Mouse (Mus musculus) ES-E14 (cell line): ENCODE measurements around the gene Csrp3.

Experiments
- CHD2 ChIP-seq: IDR thresholded peaks from 2 replicates; pipeline ENCODE4 v1.6.1; 2014; ENCODE audit warnings: mild to moderate bottlenecking, low read depth, low read length, inconsistent platforms
- HCFC1 ChIP-seq: IDR thresholded peaks from 2 replicates; pipeline ENCODE4 v1.6.1; 2012; ENCODE audit warnings: low read length, inconsistent platforms, borderline replicate concordance; ENCODE audit not compliant: insufficient read depth
- MAFK ChIP-seq: IDR thresholded peaks from 2 replicates; pipeline ENCODE4 v1.6.1; 2014; ENCODE audit warnings: mild to moderate bottlenecking, low read depth, low read length, inconsistent platforms; ENCODE audit not compliant: insufficient read depth
- ZC3H11A ChIP-seq: IDR thresholded peaks from 2 replicates; pipeline ENCODE4 v1.6.1; 2012; ENCODE audit warnings: low read depth, mild to moderate bottlenecking, inconsistent platforms, low read length, borderline replicate concordance
- ZNF384 ChIP-seq: IDR thresholded peaks from 2 replicates; pipeline ENCODE4 v1.6.1; 2012; ENCODE audit warnings: low read depth, low read length, inconsistent platforms

DNA sequence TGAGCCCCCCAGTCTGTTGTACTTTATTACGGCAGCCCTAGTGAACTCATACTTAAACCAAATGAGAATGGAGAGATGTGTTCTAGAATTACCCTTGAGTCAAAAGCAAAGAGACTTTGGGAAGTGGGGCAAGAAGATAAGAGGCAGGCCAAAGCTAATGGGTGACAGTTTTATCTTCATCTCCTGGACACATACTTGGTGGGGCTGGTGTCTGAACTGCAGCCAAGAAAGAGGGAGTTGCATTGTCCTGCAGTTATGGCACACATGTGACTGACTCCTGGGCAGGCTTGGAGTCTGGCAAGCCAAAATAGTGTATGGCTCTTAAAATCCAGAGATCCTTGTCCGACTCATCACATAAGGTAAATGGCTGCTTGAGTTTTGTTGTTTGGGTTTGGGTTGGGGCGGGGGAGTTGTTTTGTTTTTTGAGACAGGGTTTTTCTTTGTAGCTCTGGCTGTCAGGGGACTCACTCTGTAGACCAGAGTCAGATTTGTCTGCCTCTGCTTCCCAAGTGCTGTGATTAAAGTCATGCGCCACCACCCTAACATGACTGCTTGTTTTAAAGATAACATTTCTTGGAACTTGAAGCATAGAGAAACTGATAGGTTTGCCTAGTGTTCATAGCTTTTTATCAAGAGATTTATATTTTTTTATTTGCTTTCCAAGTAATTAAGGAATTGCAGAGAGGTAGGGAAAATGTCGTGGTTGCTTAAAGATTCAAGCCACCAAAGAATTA, 18.5 kb downstream of the Csrp3 start:
- TF ChIP-seq MAFK (no peak), ZC3H11A (no peak), ZNF384 (no peak), HCFC1 (no peak), CHD2 (no peak)
